Mouse (Mus musculus) MEL (cell line): ENCODE measurements around the gene Rtp4. TPM values are rescaled to one million over a fixed set of nuclear protein-coding genes. Genes with fewer than 3 reads are reported as not detected.

ENCODE experiments used
- DNase-seq: peaks from one replicate; pipeline ENCODE4 v3.0.0; 2011; ENCODE audit warnings: low read depth, low spot score
- H3K27ac ChIP-seq: 2 replicates; pipeline ENCODE4 v1.5.1; 2012; ENCODE audit warnings: low read depth, mild to moderate bottlenecking, control low read depth, low read length, moderate library complexity; ENCODE audit not compliant: control insufficient read depth
- H3K27me3 ChIP-seq, 2 experiments: fragments of 150-350 bp in 1 of 2; sonication (generic) in 1 of 2; 2 replicates each; pipeline ENCODE4 v1.6.1; 2012; ENCODE audit warnings: low read length in 2 of 2, mild to moderate bottlenecking in 2 of 2, improper control_type of control experiment in 1 of 2, moderate library complexity in 1 of 2; ENCODE audit not compliant: insufficient read depth in 2 of 2, control insufficient read depth in 1 of 2
- H3K36me3 ChIP-seq, 2 experiments: 2 replicates each; pipeline ENCODE4 v1.6.1; 2012 to 2014; ENCODE audit warnings: low read length in 2 of 2, improper control_type of control experiment in 1 of 2, inconsistent platforms in 1 of 2, mild to moderate bottlenecking in 1 of 2; ENCODE audit not compliant: insufficient read depth in 2 of 2, control insufficient read depth in 1 of 2
- H3K4me1 ChIP-seq, 2 experiments: fragments of 150-350 bp in 1 of 2; sonication (generic) in 1 of 2; 2 replicates each; pipeline ENCODE4 v1.6.1; 2012; ENCODE audit warnings: low read length in 2 of 2, improper control_type of control experiment in 1 of 2, mild to moderate bottlenecking in 1 of 2; ENCODE audit not compliant: insufficient read depth in 2 of 2, control insufficient read depth in 1 of 2
- H3K4me3 ChIP-seq, 2 experiments: fragments of 150-350 bp in 1 of 2; sonication (generic) in 1 of 2; 2 replicates each; pipeline ENCODE4 v1.5.1; 2012; ENCODE audit warnings: low read depth in 2 of 2, low read length in 2 of 2, mild to moderate bottlenecking in 2 of 2, moderate library complexity in 2 of 2, control low read depth in 1 of 2, improper control_type of control experiment in 1 of 2; ENCODE audit not compliant: control insufficient read depth in 1 of 2, insufficient read depth in 1 of 2
- H3K79me2 ChIP-seq: 2 replicates; pipeline ENCODE4 v1.6.1; 2012; ENCODE audit warnings: mild to moderate bottlenecking, low read length, moderate library complexity; ENCODE audit not compliant: control insufficient read depth, poor library complexity, insufficient read depth
- H3K9ac ChIP-seq: 2 replicates; pipeline ENCODE4 v1.6.1; 2012; ENCODE audit warnings: low read depth, mild to moderate bottlenecking, control low read depth, low read length, moderate library complexity; ENCODE audit not compliant: control insufficient read depth, poor library complexity, severe bottlenecking
- H3K9me3 ChIP-seq: fragments of 150-350 bp; sonication (generic); replicated peaks from 2 replicates; pipeline ENCODE4 v1.6.1; 2012; ENCODE audit warnings: mild to moderate bottlenecking, low read length, improper control_type of control experiment, moderate library complexity; ENCODE audit not compliant: insufficient read depth
- CHD2 ChIP-seq: IDR thresholded peaks from 2 replicates; pipeline ENCODE4 v1.6.1; 2011; ENCODE audit warnings: low read length, improper control_type of control experiment
- CTCF ChIP-seq, 3 experiments: IDR thresholded peaks in 2 of 3; conservative IDR thresholded peaks in 1 of 3; 2 replicates each; pipeline ENCODE4 v1.5.1; 2011 to 2012; ENCODE audit warnings: low read length in 3 of 3, low read depth in 2 of 3, mild to moderate bottlenecking in 2 of 3, improper control_type of control experiment in 1 of 3, inconsistent platforms in 1 of 3, mixed read lengths in 1 of 3, moderate library complexity in 1 of 3; ENCODE audit not compliant: control insufficient read depth in 1 of 3, insufficient read depth in 1 of 3, poor library complexity in 1 of 3, severe bottlenecking in 1 of 3
- E2F4 ChIP-seq: IDR thresholded peaks from 2 replicates; pipeline ENCODE4 v1.6.1; 2011; ENCODE audit warnings: low read depth, low read length, improper control_type of control experiment, borderline replicate concordance
- ELF1 ChIP-seq: IDR thresholded peaks from 2 replicates; pipeline ENCODE4 v1.6.1; 2014; ENCODE audit warnings: low read depth, mild to moderate bottlenecking, inconsistent platforms, low read length, improper control_type of control experiment, moderate library complexity
- EP300 ChIP-seq, 2 experiments: IDR thresholded peaks; 2 replicates each; pipeline ENCODE4 v1.6.1; 2011; ENCODE audit warnings: improper control_type of control experiment in 2 of 2, low read length in 2 of 2, low read depth in 1 of 2, mild to moderate bottlenecking in 1 of 2
- HCFC1 ChIP-seq: IDR thresholded peaks from 2 replicates; pipeline ENCODE4 v1.6.1; 2012; ENCODE audit warnings: low read depth, mild to moderate bottlenecking, inconsistent platforms, low read length, improper control_type of control experiment, moderate library complexity
- JUND ChIP-seq: IDR thresholded peaks from 2 replicates; pipeline ENCODE4 v1.6.1; 2011; ENCODE audit warnings: low read depth, mild to moderate bottlenecking, improper control_type of control experiment, low read length
- MAX ChIP-seq: IDR thresholded peaks from 2 replicates; pipeline ENCODE4 v1.6.1; 2011; ENCODE audit warnings: low read length, improper control_type of control experiment
- MAZ ChIP-seq: IDR thresholded peaks from 2 replicates; pipeline ENCODE4 v1.6.1; 2012; ENCODE audit warnings: low read depth, mild to moderate bottlenecking, inconsistent platforms, low read length, improper control_type of control experiment
- MEF2A ChIP-seq: IDR thresholded peaks from 2 replicates; pipeline ENCODE4 v1.6.1; 2014; ENCODE audit warnings: low read depth, mild to moderate bottlenecking, inconsistent platforms, low read length, improper control_type of control experiment; ENCODE audit not compliant: poor library complexity, insufficient replicate concordance, severe bottlenecking; ENCODE audit errors: extremely low read depth
- MYC ChIP-seq: IDR thresholded peaks from 2 replicates; pipeline ENCODE4 v1.6.1; 2011; ENCODE audit warnings: low read depth, mild to moderate bottlenecking, low read length, improper control_type of control experiment, moderate library complexity
- NRF1 ChIP-seq: IDR thresholded peaks from 2 replicates; pipeline ENCODE4 v1.6.1; 2014; ENCODE audit warnings: low read depth, mild to moderate bottlenecking, inconsistent platforms, low read length, improper control_type of control experiment, moderate library complexity; ENCODE audit not compliant: poor library complexity, insufficient read depth, severe bottlenecking
- POLR2AphosphoS2 ChIP-seq: IDR thresholded peaks from 2 replicates; pipeline ENCODE4 v1.6.1; 2011; ENCODE audit warnings: low read length, improper control_type of control experiment
- POLR2AphosphoS5 ChIP-seq: IDR thresholded peaks from 2 replicates; pipeline ENCODE4 v1.6.1; 2012; ENCODE audit warnings: low read depth, borderline replicate concordance, mild to moderate bottlenecking, inconsistent platforms, low read length, moderate library complexity, mixed read lengths
- RAD21 ChIP-seq: IDR thresholded peaks from 2 replicates; pipeline ENCODE4 v1.6.1; 2011; ENCODE audit warnings: mild to moderate bottlenecking, low read depth, low read length, improper control_type of control experiment
- RCOR1 ChIP-seq: IDR thresholded peaks from 2 replicates; pipeline ENCODE4 v1.6.1; 2012; ENCODE audit warnings: low read depth, mild to moderate bottlenecking, inconsistent platforms, low read length, improper control_type of control experiment
- SIN3A ChIP-seq: IDR thresholded peaks from 2 replicates; pipeline ENCODE4 v1.6.1; 2012; ENCODE audit warnings: low read length, improper control_type of control experiment, inconsistent platforms
- SMC3 ChIP-seq: IDR thresholded peaks from 2 replicates; pipeline ENCODE4 v1.6.1; 2011; ENCODE audit warnings: low read depth, low read length, improper control_type of control experiment
- TBP ChIP-seq: IDR thresholded peaks from 2 replicates; pipeline ENCODE4 v1.8.0; 2011; ENCODE audit warnings: low read depth, low read length, improper control_type of control experiment
- UBTF ChIP-seq: IDR thresholded peaks from 2 replicates; pipeline ENCODE4 v1.6.1; 2012; ENCODE audit warnings: low read depth, mild to moderate bottlenecking, inconsistent platforms, low read length, improper control_type of control experiment, moderate library complexity, borderline replicate concordance; ENCODE audit not compliant: insufficient read depth
- ZC3H11A ChIP-seq: IDR thresholded peaks from 2 replicates; pipeline ENCODE4 v1.6.1; 2012; ENCODE audit warnings: low read depth, mild to moderate bottlenecking, inconsistent platforms, low read length, improper control_type of control experiment
- ZMIZ1 ChIP-seq: IDR thresholded peaks from 2 replicates; pipeline ENCODE4 v1.6.1; 2012; ENCODE audit warnings: low read depth, mild to moderate bottlenecking, inconsistent platforms, low read length, improper control_type of control experiment, moderate library complexity
- ZNF384 ChIP-seq: IDR thresholded peaks from 2 replicates; pipeline ENCODE4 v1.6.1; 2012; ENCODE audit warnings: low read depth, mild to moderate bottlenecking, inconsistent platforms, low read length, improper control_type of control experiment
- polyA plus RNA-seq, 2 experiments: library from polyadenylated mRNA; stranded (reverse) in 1 of 2; unstranded in 1 of 2; fragments of >175 nt in 1 of 2; fragments of >200 nt in 1 of 2; gene quantifications; 2 replicates each; pipeline versions ENCODE4 v1.2.1 to v1.2.4; 2012; ENCODE audit warnings: low replicate concordance in 2 of 2, low read depth in 1 of 2; ENCODE audit not compliant: insufficient read length in 2 of 2, insufficient read depth in 1 of 2, missing spikeins in 1 of 2
- total RNA-seq: library from RNA; depleted of rRNA; stranded (reverse); fragments of 300-350 nt; gene quantifications from 2 replicates; pipeline ENCODE4 v1.2.3, GENCODE M21; 2012

The Rtp4 gene
- total and polyA plus RNA-seq, 3 experiments = not detected

DNA sequence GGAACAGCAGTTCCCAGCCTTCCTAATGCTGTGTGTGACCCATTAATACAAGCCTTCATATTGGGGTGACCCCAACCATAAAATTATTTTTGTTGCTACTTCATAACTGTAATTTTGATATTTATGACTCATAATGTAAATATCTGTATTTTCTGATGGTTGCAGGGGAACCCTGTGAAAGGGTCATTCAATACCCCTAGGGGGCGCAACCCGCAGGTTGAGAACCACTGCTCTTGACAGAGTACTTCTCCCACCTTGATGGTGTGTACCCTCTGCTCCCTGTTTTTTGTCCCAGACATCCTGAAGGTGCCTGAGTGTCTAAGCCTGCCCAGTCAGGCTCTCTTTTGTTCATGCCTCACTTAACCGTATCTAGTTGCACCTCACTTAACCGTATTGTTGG, 27.7 kb downstream of the Rtp4 start:
- TF ChIP-seq SMC3 (no peak), MYC (no peak), MAZ (no peak), SIN3A (no peak), E2F4 (no peak), UBTF (no peak), POLR2AphosphoS5 (no peak), CTCF (IDR thresholded peaks at IDR 0.05 in 2 of 3, conservative IDR thresholded peaks at IDR 0.05 in 1 of 3; ENCODE audit: control insufficient read depth in 1 of 3, insufficient read depth in 1 of 3, low read depth in 2 of 3, low read length in 3 of 3, poor library complexity in 1 of 3, severe bottlenecking in 1 of 3) (no peak; a peak in 1 of 6 replicates), MEF2A (no peak), POLR2AphosphoS2 (no peak), NRF1 (no peak), JUND (no peak), MAX (no peak), ZMIZ1 (no peak), EP300 (IDR thresholded peaks at IDR 0.05; ENCODE audit: low read depth in 1 of 2, low read length in 2 of 2) (no peak), CHD2 (no peak), HCFC1 (no peak)
- TF ChIP-seq, all 39 proteins: peak for 0
- Histone ChIP-seq H3K79me2 (no peaks in the 10 kb centered on the region), H3K9me3 (no peaks in the 10 kb centered on the region), H3K27ac (no peak overlapping the region), H3K27me3 (no peaks in the 10 kb centered on the region), H3K4me3 (no peak overlapping the region), H3K9ac (no peak overlapping the region), H3K36me3 (no peaks in the 10 kb centered on the region), H3K4me1 (no peaks in the 10 kb centered on the region)
- no peak for DNase-seq

- TF ChIP-seq RAD21 (peak; percentile 64), ZNF384 (peak; percentile 50; the same call in 1 of the 2 replicates), ZC3H11A (peak; percentile 16; the same call in 1 of the 2 replicates), RCOR1 (no peak), ELF1 (no peak), POLR2AphosphoS5 (no peak), CTCF (IDR thresholded peaks at IDR 0.05 in 2 of 3, conservative IDR thresholded peaks at IDR 0.05 in 1 of 3; ENCODE audit: control insufficient read depth in 1 of 3, insufficient read depth in 1 of 3, low read depth in 2 of 3, low read length in 3 of 3, poor library complexity in 1 of 3, severe bottlenecking in 1 of 3) (peak; percentile 44 to 70 (median 55)), TBP (no peak), SMC3 (peak; percentile 66)
- TF ChIP-seq, all 39 proteins: peak for 5
- Histone ChIP-seq H3K27ac (no peak overlapping the region), H3K4me1 (no peaks in the 10 kb centered on the region), H3K27me3 (no peaks in the 10 kb centered on the region), H3K9ac (no peak overlapping the region), H3K9me3 (no peaks in the 10 kb centered on the region), H3K79me2 (no peaks in the 10 kb centered on the region), H3K36me3 (no peaks in the 10 kb centered on the region), H3K4me3 (no peak overlapping the region)
- peak; percentile 27 for DNase-seq
These were observed 30.4 kb downstream of the Rtp4 start for GRCm38 (mm10) chr16:23550346-23550980.
